Mouse (Mus musculus): ENCODE measurements around the gene Itk. TPM values are rescaled to one million over a fixed set of nuclear protein-coding genes. Genes with fewer than 3 reads are reported as not detected.

The Itk gene
- polyA plus RNA-seq, 1 experiment from 2014 or later = 0.16 TPM

Other genes with a start within 250 kb of the Itk start
- 0.59 and 1.4 TPM in 2 replicates for gene Nipal4, start 223.0 kb downstream of the Itk start, polyA plus RNA-seq (2015; fragmentation: Nextera tagmentation; extraction: Ambion mirVana)
- gene Fndc9, start 154.0 kb downstream of the Itk start, polyA plus RNA-seq (2015; fragmentation: Nextera tagmentation; extraction: Ambion mirVana) = 0.09 TPM in 1 of 2 replicates, not detected in the other
- gene Cyfip2, start 76.7 kb downstream of the Itk start, polyA plus RNA-seq (2015; fragmentation: Nextera tagmentation; extraction: Ambion mirVana) = 17.7 and 18.1 TPM in 2 replicates
- not detected in 2 replicates for gene Fam71b, start 7.0 kb upstream of the Itk start, polyA plus RNA-seq (2015; fragmentation: Nextera tagmentation; extraction: Ambion mirVana)
- 75.1 and 76.7 TPM in 2 replicates for gene Med7, start 47.4 kb upstream of the Itk start, polyA plus RNA-seq (2015; fragmentation: Nextera tagmentation; extraction: Ambion mirVana)
- gene Havcr2, start 65.4 kb upstream of the Itk start, polyA plus RNA-seq (2015; fragmentation: Nextera tagmentation; extraction: Ambion mirVana) = 0.09 and 0.21 TPM in 2 replicates
- not detected in 2 replicates for gene Gm12169, start 134.7 kb upstream of the Itk start, polyA plus RNA-seq (2015; fragmentation: Nextera tagmentation; extraction: Ambion mirVana)
- gene BC053393, start 182.0 kb upstream of the Itk start, polyA plus RNA-seq (2015; fragmentation: Nextera tagmentation; extraction: Ambion mirVana) = not detected in 2 replicates
- gene Dppa1, start 239.7 kb upstream of the Itk start, polyA plus RNA-seq (2015; fragmentation: Nextera tagmentation; extraction: Ambion mirVana) = not detected in 2 replicates